Mouse (Mus musculus) neural tube, embryonic 11.5 days (tissue): ENCODE data around the gene Lamtor3. TPM values are rescaled to one million over a fixed set of nuclear protein-coding genes. Genes with fewer than 3 reads are reported as not detected.
"Not testable (repeated sequence)": the region's sequence is repeated elsewhere in the genome, so short reads cannot be mapped to it uniquely, and the experiment has no call there.

Experiments
- ATAC-seq: fragments of 200-750 bp; cut with Nextera tagmentation; 2 replicates; pipeline ENCODE4 v1.8.0; 2017; ENCODE audit warnings: moderate number of reproducible peaks, mild to moderate bottlenecking, moderate TSS enrichment, moderate library complexity; ENCODE audit not compliant: insufficient read depth, low FRiP score, low TSS enrichment
- DNase-seq: peaks from one replicate; pipeline ENCODE4 v3.0.0-alpha.2; 2015; ENCODE audit warnings: low spot score
- H3K27ac ChIP-seq: fragments of 300-500 bp; sonication (generic); 2 replicates; pipeline ENCODE4 v1.5.1; 2014; ENCODE audit warnings: low read depth, mild to moderate bottlenecking, low read length
- H3K27me3 ChIP-seq: fragments of 300-500 bp; sonication (generic); 2 replicates; pipeline ENCODE4 v1.6.1; 2014; ENCODE audit warnings: mild to moderate bottlenecking, low read length, mixed read lengths; ENCODE audit not compliant: control insufficient read depth, insufficient read depth
- H3K36me3 ChIP-seq: fragments of 300-500 bp; sonication (generic); 2 replicates; pipeline ENCODE4 v1.6.1; 2014; ENCODE audit warnings: mild to moderate bottlenecking, low read length, moderate library complexity, mixed read lengths; ENCODE audit not compliant: control insufficient read depth, insufficient read depth
- H3K4me1 ChIP-seq: fragments of 300-500 bp; sonication (generic); 2 replicates; pipeline ENCODE4 v1.6.1; 2014; ENCODE audit warnings: low read length, mixed read lengths; ENCODE audit not compliant: control insufficient read depth, insufficient read depth
- H3K4me2 ChIP-seq: fragments of 300-500 bp; sonication (generic); 2 replicates; pipeline ENCODE4 v1.6.1; 2014; ENCODE audit warnings: low read depth, mild to moderate bottlenecking, moderate library complexity
- H3K4me3 ChIP-seq: fragments of 300-500 bp; sonication (generic); 2 replicates; pipeline ENCODE4 v1.5.1; 2014; ENCODE audit warnings: low read depth, low read length
- H3K9ac ChIP-seq: fragments of 300-500 bp; sonication (generic); 2 replicates; pipeline ENCODE4 v1.6.1; 2014; ENCODE audit warnings: mild to moderate bottlenecking, low read length
- H3K9me3 ChIP-seq: fragments of 300-500 bp; sonication (generic); 2 replicates; pipeline ENCODE4 v1.6.1; 2016; ENCODE audit warnings: low read length; ENCODE audit not compliant: control insufficient read depth
- WGBS: fragments of 180-500 bp; shearing (Covaris S2); extraction: QIAGEN DNeasy Blood & Tissue Kit; methylation state at CpG from one replicate; pipeline ENCODE4 v1.1.7; 2014; 5-methylcytosine and 5-hydroxymethylcytosine counted together
- polyA plus RNA-seq: library from polyadenylated mRNA; unstranded; fragments of >200 nt; fragmentation: Nextera tagmentation; extraction: Ambion mirVana; gene quantifications from 2 replicates; pipeline ENCODE4 v1.2.1, GENCODE M21; 2014

The Lamtor3 gene
- polyA plus RNA-seq, 1 experiment from 2014 or later = 94.8 TPM

- Histone ChIP-seq H3K9ac (no peak overlapping the region), H3K4me1 (0 out of 2 replicates have a peak, but pooled peaks cover 3% of the 10 kb centered on the region), H3K36me3 (peaks cover 6% of the 10 kb centered on the region), H3K4me3 (no peak overlapping the region), H3K27ac (no peak overlapping the region), H3K4me2 (no peak overlapping the region), H3K27me3 (no peaks in the 10 kb centered on the region), H3K9me3 (no peaks in the 10 kb centered on the region)
- ATAC-seq (no peak), DNase-seq (no peak)
- 84% methylated on average over 4 of the region's 4 CpGs for whole genome bisulfite sequencing
These were observed 24.5 kb upstream of the Lamtor3 start for GRCm38 (mm10) chr3:137893789-137894188.

- ATAC-seq = no peak
These were observed 23.1 kb upstream of the Lamtor3 start for GRCm38 (mm10) chr3:137895196-137895595.

GRCm38 (mm10) chr3:137896386-137896785, 21.9 kb upstream of the Lamtor3 start:
- H3K4me1 ChIP-seq = 0 out of 2 replicates have a peak, but pooled peaks cover 3% of the 10 kb centered on the region
- ATAC-seq (no peak), DNase-seq (no peak)
- 67% methylated on average over 4 of the region's 4 CpGs for WGBS
- H3K4me3 ChIP-seq = no peak overlapping the region
- H3K27me3 ChIP-seq = no peaks in the 10 kb centered on the region
- no peaks in the 10 kb centered on the region for H3K9me3 ChIP-seq
- peaks cover 5% of the 10 kb centered on the region; the same call in 1 of the 2 replicates for H3K36me3 ChIP-seq
- no peak overlapping the region for H3K27ac ChIP-seq
- H3K9ac ChIP-seq = no peak overlapping the region
- H3K4me2 ChIP-seq = no peak overlapping the region

More at GRCm38 (mm10) chr3:137895196-137895595, 23.1 kb upstream of the Lamtor3 start:
- Histone ChIP-seq H3K9me3 (no peaks in the 10 kb centered on the region), H3K9ac (no peak overlapping the region), H3K4me2 (no peak overlapping the region), H3K4me3 (no peak overlapping the region), H3K4me1 (0 out of 2 replicates have a peak, but pooled peaks cover 3% of the 10 kb centered on the region), H3K27me3 (no peaks in the 10 kb centered on the region), H3K36me3 (peaks cover 5% of the 10 kb centered on the region; the same call in 1 of the 2 replicates), H3K27ac (no peak overlapping the region)
- no peak for DNase-seq
- 93% methylated on average over 3 of the region's 3 CpGs for WGBS

GRCm38 (mm10) chr3:137896867-137897266, 21.4 kb upstream of the Lamtor3 start:
- 92% methylated on average over 3 of the region's 3 CpGs for WGBS
- H3K27me3 ChIP-seq = no peaks in the 10 kb centered on the region
- no peak for ATAC-seq
- H3K4me3 ChIP-seq = no peak overlapping the region
- H3K36me3 ChIP-seq = peaks cover 5% of the 10 kb centered on the region; the same call in 1 of the 2 replicates
- H3K4me1 ChIP-seq = 0 out of 2 replicates have a peak, but pooled peaks cover 3% of the 10 kb centered on the region
- no peak overlapping the region for H3K9ac ChIP-seq
- no peak overlapping the region for H3K27ac ChIP-seq
- H3K9me3 ChIP-seq = no peaks in the 10 kb centered on the region
- H3K4me2 ChIP-seq = no peak overlapping the region
- no peak for DNase-seq

GRCm38 (mm10) chr3:137897685-137898084, 20.6 kb upstream of the Lamtor3 start:
- Histone ChIP-seq H3K27me3 (no peaks in the 10 kb centered on the region), H3K36me3 (peaks cover 5% of the 10 kb centered on the region; the same call in 1 of the 2 replicates), H3K27ac (no peak overlapping the region), H3K4me3 (no peak overlapping the region), H3K4me2 (no peak overlapping the region), H3K9me3 (no peaks in the 10 kb centered on the region), H3K9ac (no peak overlapping the region), H3K4me1 (0 out of 2 replicates have a peak, but pooled peaks cover 3% of the 10 kb centered on the region)
- no peak for DNase-seq
- 92% methylated on average over 5 of the region's 5 CpGs for WGBS
- ATAC-seq = no peak

GRCm38 (mm10) chr3:137900149-137900548, 18.2 kb upstream of the Lamtor3 start:
- 90% methylated on average over 10 of the region's 10 CpGs for WGBS
- no peak overlapping the region for H3K27ac ChIP-seq
- no peak overlapping the region for H3K9ac ChIP-seq
- H3K4me2 ChIP-seq = no peak overlapping the region
- 0 out of 2 replicates have a peak, but pooled peaks cover 3% of the 10 kb centered on the region for H3K4me1 ChIP-seq
- DNase-seq (no peak), ATAC-seq (no peak)
- H3K4me3 ChIP-seq = no peak overlapping the region
- peaks cover 1% of the 10 kb centered on the region; the same call in 1 of the 2 replicates for H3K36me3 ChIP-seq
- H3K27me3 ChIP-seq = no peaks in the 10 kb centered on the region
- no peaks in the 10 kb centered on the region for H3K9me3 ChIP-seq

GRCm38 (mm10) chr3:137913093-137913492, 5.2 kb upstream of the Lamtor3 start:
- H3K27ac ChIP-seq = no peak overlapping the region
- H3K4me1 ChIP-seq = peaks cover 4% of the 10 kb centered on the region; the same call in 1 of the 2 replicates
- H3K9me3 ChIP-seq = no peaks in the 10 kb centered on the region
- no peaks in the 10 kb centered on the region for H3K27me3 ChIP-seq
- no peak overlapping the region for H3K4me3 ChIP-seq
- whole genome bisulfite sequencing = 66% methylated on average over 2 of the region's 2 CpGs
- H3K4me2 ChIP-seq = no peak overlapping the region
- no peaks in the 10 kb centered on the region for H3K36me3 ChIP-seq
- ATAC-seq (no peak), DNase-seq (no peak)
- H3K9ac ChIP-seq = no peak overlapping the region

GRCm38 (mm10) chr3:137914567-137914966, 3.7 kb upstream of the Lamtor3 start:
- not testable (repeated sequence) for H3K4me3 ChIP-seq, ATAC-seq, DNase-seq, H3K4me1 ChIP-seq, H3K9ac ChIP-seq, H3K36me3 ChIP-seq, H3K27me3 ChIP-seq, H3K9me3 ChIP-seq, H3K27ac ChIP-seq, H3K4me2 ChIP-seq
- WGBS = no CpG with 5 or more reads among the region's 1 CpGs

- Histone ChIP-seq H3K27me3 (no peaks in the 10 kb centered on the region), H3K9ac (peak overlapping the region; percentile 84), H3K4me3 (peak overlapping the region; percentile 86), H3K4me1 (peaks cover 8% of the 10 kb centered on the region), H3K4me2 (peak overlapping the region; percentile 69), H3K9me3 (no peaks in the 10 kb centered on the region), H3K36me3 (no peaks in the 10 kb centered on the region), H3K27ac (peak overlapping the region; percentile 34; the same call in 1 of the 2 replicates)
- 30% methylated on average over 12 of the region's 12 CpGs for WGBS
- peak; percentile 10; the same call in 1 of the 2 replicates for ATAC-seq
- peak; percentile 17 for DNase-seq
These were observed 573 bp upstream of the Lamtor3 start for GRCm38 (mm10) chr3:137917694-137918171.
